Mouse (Mus musculus) spleen, adult 2 months (tissue): ENCODE measurements around the gene Camta1.

Source experiments
- CTCF ChIP-seq: fragments of 200-500 bp; IDR thresholded peaks from 2 replicates; pipeline ENCODE4 v1.5.1; 2011; ENCODE audit warnings: mild to moderate bottlenecking, inconsistent platforms; ENCODE audit not compliant: insufficient read depth, insufficient read length, insufficient replicate concordance; ENCODE audit errors: extremely low read depth
- POLR2A ChIP-seq: fragments of 200-500 bp; IDR thresholded peaks from 2 replicates; pipeline ENCODE4 v1.6.1; 2011; ENCODE audit warnings: low read depth, low read length, inconsistent platforms

GRCm38 (mm10) chr4:150879631-150880030 is 982.0 kb downstream of the Camta1 start:
- TF ChIP-seq CTCF, result no peak
- TF ChIP-seq POLR2A, result no peak
